Mouse (Mus musculus) hematopoietic stem cell, adult 5-6 weeks (primary cell): ENCODE measurements around the gene Prdx6b. TPM values are rescaled to one million over a fixed set of nuclear protein-coding genes. Genes with fewer than 3 reads are reported as not detected.
A peak's percentile ranks its signal among the peaks of the same experiment; 100 is the strongest.

Experiments used
- ATAC-seq, 2 experiments: fragments of 125-278 bp in 1 of 2; replicated peaks in 1 of 2; 2 replicates each; pipeline ENCODE4 v1.8.0; 2016 to 2017; ENCODE audit warnings: inconsistent platforms in 2 of 2, mild to moderate bottlenecking in 2 of 2, moderate number of reproducible peaks in 2 of 2, low read depth in 1 of 2, moderate TSS enrichment in 1 of 2; ENCODE audit not compliant: low FRiP score in 2 of 2, poor library complexity in 2 of 2, severe bottlenecking in 2 of 2, insufficient read depth in 1 of 2, low TSS enrichment in 1 of 2
- total RNA-seq: library from RNA; stranded (forward); fragments of 172-1452, 232-1000 nt; gene quantifications from 2 replicates; pipeline ENCODE4 v1.2.3, GENCODE M21; 2017

Prdx6b gene
- total RNA-seq, result not detected in 2 replicates

GRCm38 (mm10) chr2:80292172-80292571 lies at the start of gene Prdx6b:
TSS of gene Prdx6b (plus strand) at chr2:80292472.
- ATAC-seq, result no peak

GRCm38 (mm10) chr2:80247466-80247865 lies 44.8 kb upstream of the Prdx6b start:
- peak in 1 of 2 experiments; percentile 48; a peak in 1 of 4 replicates for ATAC-seq

- peak; percentile 27 to 72; a peak in 2 of 4 replicates for ATAC-seq
These were observed 44.4 kb upstream of the Prdx6b start for GRCm38 (mm10) chr2:80247868-80248267.

- ATAC-seq, result no peak
These were observed 32.2 kb upstream of the Prdx6b start for GRCm38 (mm10) chr2:80259888-80260672.

- peak; percentile 98 to 99 for ATAC-seq
These were observed 25.4 kb upstream of the Prdx6b start for GRCm38 (mm10) chr2:80266894-80267293.

- 0 out of 4 replicates have a peak, but pooled peaks of 1 of the 2 experiments have one; percentile 51 for ATAC-seq
These were observed 24.2 kb upstream of the Prdx6b start for GRCm38 (mm10) chr2:80268053-80268452.

- ATAC-seq, result no peak
These were observed 20.8 kb upstream of the Prdx6b start for GRCm38 (mm10) chr2:80271431-80271830.

GRCm38 (mm10) chr2:80273038-80273437 lies 19.2 kb upstream of the Prdx6b start:
- ATAC-seq, result no peak

GRCm38 (mm10) chr2:80273763-80274162 lies 18.5 kb upstream of the Prdx6b start:
- ATAC-seq, result peak; percentile 42; a peak in 3 of 4 replicates

GRCm38 (mm10) chr2:80275136-80275535 lies 17.1 kb upstream of the Prdx6b start:
- ATAC-seq, result peak; percentile 59 to 66; a peak in 2 of 4 replicates

GRCm38 (mm10) chr2:80282214-80282613 lies 10.1 kb upstream of the Prdx6b start:
- ATAC-seq, result no peak

- ATAC-seq, result no peak
These were observed 5.9 kb upstream of the Prdx6b start for GRCm38 (mm10) chr2:80286397-80286796.

GRCm38 (mm10) chr2:80298334-80298733 lies 6.1 kb downstream of the Prdx6b start:
- peak; percentile 91 to 93 for ATAC-seq

- no peak for ATAC-seq
These were observed 8.5 kb downstream of the Prdx6b start for GRCm38 (mm10) chr2:80300806-80301205.

- no peak for ATAC-seq
These were observed 11.7 kb downstream of the Prdx6b start for GRCm38 (mm10) chr2:80303957-80304356.

GRCm38 (mm10) chr2:80307701-80308100 lies 15.4 kb downstream of the Prdx6b start:
- no peak for ATAC-seq

- no peak for ATAC-seq
These were observed 17.5 kb downstream of the Prdx6b start for GRCm38 (mm10) chr2:80309775-80310174.

GRCm38 (mm10) chr2:80310772-80311171 lies 18.5 kb downstream of the Prdx6b start:
- ATAC-seq, result no peak

- ATAC-seq, result no peak
These were observed 19.1 kb downstream of the Prdx6b start for GRCm38 (mm10) chr2:80311350-80311749.
